Mouse (Mus musculus) forebrain, embryonic 11.5 days (tissue): Measurements from ENCODE around the gene Pld4. TPM values are rescaled to one million over a fixed set of nuclear protein-coding genes. Genes with fewer than 3 reads are reported as not detected.
"Not testable (repeated sequence)": the region's sequence is repeated elsewhere in the genome, so short reads cannot be mapped to it uniquely, and the experiment has no call there.

ENCODE experiments used
- ATAC-seq: fragments of 200-750 bp; cut with Nextera tagmentation; replicated peaks from 2 replicates; pipeline ENCODE4 v1.8.0; 2017; ENCODE audit warnings: moderate TSS enrichment; ENCODE audit not compliant: low FRiP score
- DNase-seq: peaks from one replicate; pipeline ENCODE4 v3.0.0-alpha.2; 2017; ENCODE audit warnings: low spot score
- H3K27ac ChIP-seq: fragments of 300-500 bp; sonication (generic); 2 replicates; pipeline ENCODE4 v1.5.1; 2014; ENCODE audit warnings: low read depth, low read length
- H3K27me3 ChIP-seq: fragments of 300-500 bp; sonication (generic); 2 replicates; pipeline ENCODE4 v1.6.1; 2014; ENCODE audit warnings: mild to moderate bottlenecking, low read length, mixed read lengths; ENCODE audit not compliant: control insufficient read depth, insufficient read depth
- H3K36me3 ChIP-seq: fragments of 300-500 bp; sonication (generic); 2 replicates; pipeline ENCODE4 v1.6.1; 2014; ENCODE audit warnings: mild to moderate bottlenecking, low read length, moderate library complexity, mixed read lengths; ENCODE audit not compliant: control insufficient read depth, insufficient read depth
- H3K4me1 ChIP-seq: fragments of 300-500 bp; sonication (generic); replicated peaks from 2 replicates; pipeline ENCODE4 v1.6.1; 2014; ENCODE audit warnings: low read length, mixed read lengths; ENCODE audit not compliant: control insufficient read depth, insufficient read depth
- H3K4me2 ChIP-seq: fragments of 300-500 bp; sonication (generic); 2 replicates; pipeline ENCODE4 v1.6.1; 2014; ENCODE audit warnings: low read depth, mild to moderate bottlenecking, low read length, moderate library complexity, mixed read lengths; ENCODE audit not compliant: severe bottlenecking
- H3K4me3 ChIP-seq: fragments of 300-500 bp; sonication (generic); 2 replicates; pipeline ENCODE4 v1.5.1; 2014; ENCODE audit warnings: low read depth, low read length
- H3K9ac ChIP-seq: fragments of 300-500 bp; sonication (generic); 2 replicates; pipeline ENCODE4 v1.6.1; 2014; ENCODE audit warnings: low read length
- H3K9me3 ChIP-seq: fragments of 300-500 bp; sonication (generic); 2 replicates; pipeline ENCODE4 v1.6.1; 2016; ENCODE audit warnings: low read length, mixed read lengths; ENCODE audit not compliant: control insufficient read depth
- WGBS: fragments of 180-500 bp; shearing (Covaris S2); extraction: QIAGEN DNeasy Blood & Tissue Kit; methylation state at CpG from one replicate; pipeline ENCODE4 v1.1.7; 2014; 5-methylcytosine and 5-hydroxymethylcytosine counted together
- polyA plus RNA-seq: library from polyadenylated mRNA; unstranded; fragments of >200 nt; fragmentation: Nextera tagmentation; extraction: Ambion mirVana; gene quantifications from 2 replicates; pipeline ENCODE4 v1.2.1, GENCODE M21; 2014

The Pld4 gene
- polyA plus RNA-seq, 1 experiment from 2014 or later = 3.7 TPM

DNA sequence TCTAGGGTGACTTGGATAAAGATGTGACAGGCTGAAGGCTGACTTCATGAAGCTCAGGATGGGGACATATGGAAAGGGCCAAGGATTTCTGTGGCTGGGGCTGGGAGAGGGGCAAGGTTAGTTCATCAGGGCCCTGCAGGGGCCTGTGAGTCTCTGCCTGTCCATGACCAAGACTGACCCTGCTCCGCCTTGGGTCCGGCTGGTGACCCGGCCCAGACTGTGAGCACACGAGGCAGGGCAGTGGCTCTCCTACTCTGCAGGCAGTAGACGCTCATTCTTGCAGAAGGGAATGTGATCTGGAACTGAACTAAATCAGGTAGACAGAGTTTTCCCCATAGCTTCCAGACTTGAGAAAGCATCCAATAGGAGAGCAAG lies 47.7 kb downstream of the Pld4 start:
- Histone ChIP-seq H3K9ac (peak overlapping the region; percentile 59), H3K4me3 (peak overlapping the region; percentile 62), H3K27me3 (no peaks in the 10 kb centered on the region; the same call in 1 of the 2 replicates), H3K27ac (no peak overlapping the region; the same call in 1 of the 2 replicates), H3K36me3 (no peaks in the 10 kb centered on the region), H3K4me2 (peak overlapping the region; percentile 96), H3K4me1 (peaks cover 10% of the 10 kb centered on the region), H3K9me3 (no peaks in the 10 kb centered on the region)
- DNase-seq (no peak), ATAC-seq (peak; percentile 54)
- WGBS = 58% methylated on average over 5 of the region's 5 CpGs

- 2% methylated on average over 64 of the region's 64 CpGs for WGBS
- peaks cover 10% of the 10 kb centered on the region for H3K4me1 ChIP-seq
- H3K4me2 ChIP-seq = peak within 1 kb of the TSS; percentile 96
- H3K27me3 ChIP-seq = no peaks in the 10 kb centered on the region
- peak within 1 kb of the TSS; percentile 62 for H3K4me3 ChIP-seq
- ATAC-seq (peak; percentile 92), DNase-seq (peak; percentile 93)
- H3K9me3 ChIP-seq = no peaks in the 10 kb centered on the region
- H3K9ac ChIP-seq = peak within 1 kb of the TSS; percentile 59
- H3K36me3 ChIP-seq = no peaks in the 10 kb centered on the region
- no peak within 1 kb of the TSS; the same call in 1 of the 2 replicates for H3K27ac ChIP-seq
Observed at GRCm38 (mm10) chr12:112808587-112809364, 48.3 kb downstream of the Pld4 start, which contains the start of gene Clba1. Gene Clba1 (plus strand): TSS chr12:112808937.

- Histone ChIP-seq H3K27ac (no peak overlapping the region), H3K36me3 (no peaks in the 10 kb centered on the region), H3K9ac (peak overlapping the region; percentile 59), H3K27me3 (no peaks in the 10 kb centered on the region), H3K9me3 (no peaks in the 10 kb centered on the region), H3K4me1 (peaks cover 10% of the 10 kb centered on the region), H3K4me3 (peak overlapping the region; percentile 62), H3K4me2 (peak overlapping the region; percentile 96)
- 28% methylated on average over 8 of the region's 8 CpGs for WGBS
- no peak for DNase-seq
- ATAC-seq = no peak
Observed at GRCm38 (mm10) chr12:112809641-112810040, 49.2 kb downstream of the Pld4 start.

DNA sequence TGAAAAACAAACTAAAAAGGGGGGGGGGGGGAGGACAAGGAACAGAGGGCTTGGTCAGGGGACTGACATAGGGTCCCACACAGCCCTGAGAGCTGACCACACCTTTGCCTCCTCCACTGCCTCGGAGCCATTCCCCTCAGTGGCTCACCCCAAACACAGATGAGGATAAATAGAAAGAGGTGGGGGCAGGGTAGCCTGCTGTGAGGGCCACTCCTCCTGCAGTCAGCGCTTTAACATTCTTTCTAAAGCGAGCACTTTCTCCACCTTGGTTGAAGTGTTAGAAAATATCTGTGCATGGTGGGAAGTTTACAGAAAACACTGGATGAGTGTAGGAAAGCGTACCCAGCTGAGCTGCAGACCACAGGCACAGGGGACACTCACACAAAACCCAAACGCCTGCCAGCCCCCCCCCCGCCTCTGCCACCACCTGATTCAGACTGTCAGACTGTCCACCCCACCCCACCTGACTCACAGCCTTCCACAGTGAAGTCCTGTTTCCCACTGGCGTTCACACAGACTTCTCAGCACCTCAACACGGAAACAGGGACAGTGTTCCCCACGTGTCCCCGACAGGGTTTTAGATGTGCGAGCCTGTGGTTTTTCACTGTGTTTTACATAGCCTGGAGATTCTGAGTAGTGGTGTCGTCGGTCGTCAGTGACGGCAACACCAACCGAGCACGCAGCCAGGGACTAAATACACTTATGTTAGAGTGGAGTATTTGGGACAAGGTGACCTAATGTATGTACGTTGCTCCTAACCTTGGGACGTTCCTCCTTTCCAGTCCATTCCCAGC lies 49.8 kb downstream of the Pld4 start:
- 68% methylated on average over 19 of the region's 19 CpGs for WGBS
- no peak for DNase-seq
- H3K4me1 ChIP-seq = peaks cover 10% of the 10 kb centered on the region
- no peak overlapping the region for H3K4me3 ChIP-seq
- H3K27ac ChIP-seq = no peak overlapping the region
- H3K9me3 ChIP-seq = no peaks in the 10 kb centered on the region
- no peak overlapping the region; the same call in 1 of the 2 replicates for H3K9ac ChIP-seq
- no peak overlapping the region for H3K4me2 ChIP-seq
- no peaks in the 10 kb centered on the region for H3K27me3 ChIP-seq
- no peaks in the 10 kb centered on the region for H3K36me3 ChIP-seq
- no peak for ATAC-seq

- no peak overlapping the region for H3K27ac ChIP-seq
- peaks cover 8% of the 10 kb centered on the region for H3K4me1 ChIP-seq
- DNase-seq (no peak), ATAC-seq (no peak)
- H3K27me3 ChIP-seq = no peaks in the 10 kb centered on the region
- H3K9me3 ChIP-seq = no peaks in the 10 kb centered on the region
- WGBS = 89% methylated on average over 7 of the region's 7 CpGs
- no peak overlapping the region for H3K4me3 ChIP-seq
- peaks cover under 1% of the 10 kb centered on the region; the same call in 1 of the 2 replicates for H3K36me3 ChIP-seq
- no peak overlapping the region for H3K9ac ChIP-seq
- H3K4me2 ChIP-seq = no peak overlapping the region
Observed at GRCm38 (mm10) chr12:112813370-112813769, 52.9 kb downstream of the Pld4 start.

GRCm38 (mm10) chr12:112814682-112815470 lies 54.4 kb downstream of the Pld4 start:
- Histone ChIP-seq H3K9me3 (no peaks in the 10 kb centered on the region), H3K4me2 (no peak overlapping the region), H3K36me3 (peaks cover 4% of the 10 kb centered on the region), H3K27ac (no peak overlapping the region), H3K9ac (no peak overlapping the region), H3K4me3 (no peak overlapping the region), H3K4me1 (no peaks in the 10 kb centered on the region; the same call in 1 of the 2 replicates), H3K27me3 (no peaks in the 10 kb centered on the region)
- 82% methylated on average over 14 of the region's 14 CpGs for WGBS
- DNase-seq (no peak), ATAC-seq (no peak)

DNA sequence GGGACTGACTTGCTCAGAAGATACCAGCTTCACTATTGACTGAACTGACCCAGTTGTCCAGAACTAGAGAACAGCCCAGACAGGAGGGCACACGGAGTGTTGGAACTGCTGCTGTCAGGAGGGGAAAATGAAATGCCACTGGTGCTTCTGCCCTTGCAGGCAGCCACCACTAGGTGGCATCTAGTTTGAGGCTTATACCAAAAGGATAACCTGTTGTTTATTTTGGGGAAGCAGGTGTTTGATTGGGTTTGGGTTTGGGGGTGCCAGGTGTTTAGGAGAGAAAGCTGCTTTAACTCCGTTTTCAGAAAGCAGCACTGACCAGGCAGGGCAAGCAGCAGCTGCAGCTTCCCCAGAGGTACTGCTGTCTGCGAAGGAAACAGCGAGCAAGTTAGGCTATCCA lies 55.8 kb downstream of the Pld4 start:
- 63% methylated on average over 4 of the region's 4 CpGs for WGBS
- no peak overlapping the region for H3K27ac ChIP-seq
- H3K27me3 ChIP-seq = no peaks in the 10 kb centered on the region
- ATAC-seq (no peak), DNase-seq (no peak)
- peaks cover 15% of the 10 kb centered on the region for H3K36me3 ChIP-seq
- H3K4me2 ChIP-seq = no peak overlapping the region
- no peak overlapping the region for H3K9ac ChIP-seq
- no peaks in the 10 kb centered on the region for H3K9me3 ChIP-seq
- H3K4me3 ChIP-seq = no peak overlapping the region
- no peaks in the 10 kb centered on the region for H3K4me1 ChIP-seq

DNA sequence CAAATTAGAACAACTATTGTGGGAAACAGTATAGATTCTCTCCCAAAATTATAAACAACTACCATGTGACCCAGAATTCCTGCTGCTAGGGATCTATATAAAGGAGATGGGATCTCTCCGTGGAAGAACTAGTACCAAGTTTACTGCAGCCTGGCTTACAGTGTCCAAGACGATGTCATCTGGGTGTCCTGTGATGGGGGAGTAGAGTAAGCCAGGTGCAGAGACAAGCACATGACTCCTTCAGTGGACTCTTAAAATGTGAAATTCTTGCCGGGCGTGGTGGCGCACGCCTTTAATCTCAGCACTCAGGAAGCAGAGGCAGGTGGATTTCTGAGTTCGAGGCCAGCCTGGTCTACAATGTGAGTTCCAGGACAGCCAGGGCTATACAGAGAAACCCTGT lies 56.4 kb downstream of the Pld4 start:
- not testable (repeated sequence) for H3K9me3 ChIP-seq, H3K9ac ChIP-seq, H3K4me3 ChIP-seq, ATAC-seq, H3K27me3 ChIP-seq, H3K27ac ChIP-seq, DNase-seq, H3K4me1 ChIP-seq, H3K4me2 ChIP-seq
- H3K36me3 ChIP-seq = peaks cover 18% of the 10 kb centered on the region
- WGBS = 86% methylated on average over 7 of the region's 7 CpGs
